ENCODE assay signal across 29 mouse cellular contexts in genomic region chr7:127055026-127055585, GRCm38 (mm10). TPM values are rescaled to one million over a fixed set of nuclear protein-coding genes. Genes with fewer than 3 reads are reported as not detected.
A peak's percentile ranks its signal among the peaks of the same experiment; 100 is the strongest.
DNase-seq lines count a peak whose midpoint lies in the region; ATAC-seq and TF ChIP-seq lines count a peak whose summit lies in the region.
"Had no signal": no experiment of that assay in that cellular context is flagged by ENCODE, and none has a peak within 500 bp of the region (broad histone marks: within the 10 kb centered on the region; RNA-seq: fewer than 3 reads in every experiment).

No protein-coding gene starts in this region.

- H3K9me3 ChIP-seq in stomach, postnatal 0 days (ENCODE audit: control insufficient read depth, low read length): no peaks in the 10 kb centered on the region
- no peaks in the 10 kb centered on the region for H3K9me3 ChIP-seq in limb, embryonic 10.5 days (replicated peaks)
- H3K9me3 ChIP-seq: G1E; heart, embryonic 13.5 days; hindbrain, embryonic 15.5 days; midbrain, embryonic 15.5 days; neural tube, embryonic 15.5 days; stomach, embryonic 15.5 days had no signal

- WGBS in stomach, postnatal 0 days: 64% methylated on average over 5 of the region's 5 CpGs
- 69% methylated on average over 5 of the region's 5 CpGs for WGBS in limb, embryonic 10.5 days

- ATAC-seq in stomach, postnatal 0 days (ENCODE audit: low FRiP score, low TSS enrichment): no peak
- ATAC-seq: midbrain, embryonic 15.5 days had no signal

- TF ChIP-seq EP300 in stomach, postnatal 0 days (optimal IDR thresholded peaks at IDR 0.05): no peak

- no peak overlapping the region for H3K4me3 ChIP-seq in stomach, postnatal 0 days (ENCODE audit: low read depth, low read length)
- H3K4me3 ChIP-seq in limb, embryonic 10.5 days: no peak overlapping the region
- H3K4me3 ChIP-seq: heart, embryonic 13.5 days; hindbrain, embryonic 15.5 days; left cerebral cortex, adult 2 months; midbrain, embryonic 15.5 days; myocyte; neural tube, embryonic 15.5 days; stomach, embryonic 15.5 days had no signal

- H3K36me3 ChIP-seq in stomach, postnatal 0 days (ENCODE audit: control insufficient read depth, insufficient read depth, low read length): no peaks in the 10 kb centered on the region
- H3K36me3 ChIP-seq in limb, embryonic 10.5 days: no peaks in the 10 kb centered on the region
- H3K36me3 ChIP-seq: G1E; heart, embryonic 13.5 days; hindbrain, embryonic 15.5 days; midbrain, embryonic 15.5 days; neural tube, embryonic 15.5 days; stomach, embryonic 15.5 days had no signal

- intact Hi-C loops in left cerebral cortex, postnatal 25 days (cut with DNase I): loop anchor here (5.0 kb wide), 1 partner anchor 42 kb away; no protein-coding TSS in a partner anchor
- intact Hi-C loops in left cerebral cortex, postnatal 10 days (cut with DNase I): no loop called here

- H3K4me2 ChIP-seq in stomach, postnatal 0 days (replicated peaks; ENCODE audit: low read depth): no peak overlapping the region
- H3K4me2 ChIP-seq: heart, embryonic 13.5 days; hindbrain, embryonic 15.5 days; midbrain, embryonic 15.5 days; neural tube, embryonic 15.5 days; stomach, embryonic 15.5 days had no signal

- no peak overlapping the region for H3K9ac ChIP-seq in stomach, postnatal 0 days (ENCODE audit: low read length)
- H3K9ac ChIP-seq: heart, embryonic 13.5 days; hindbrain, embryonic 15.5 days; midbrain, embryonic 15.5 days; neural tube, embryonic 15.5 days; stomach, embryonic 15.5 days had no signal

- DNase-seq in left cerebral cortex, postnatal 25 days (ENCODE audit: low spot score in 2 of 2): peak; percentile 6 to 54
- no peak for DNase-seq in left cerebral cortex, postnatal 10 days (ENCODE audit: extremely low spot score in 1 of 2, low spot score in 2 of 2)
- DNase-seq in right cerebral cortex, postnatal 25 days: peak; percentile 34
- DNase-seq in right cerebral cortex, postnatal 10 days (ENCODE audit: low spot score in 2 of 2): no peak
- peak; percentile 30 for DNase-seq in induced T-regulatory cell, adult 2 months (ENCODE audit: low read depth)
- DNase-seq in stomach, postnatal 0 days (ENCODE audit: low spot score): no peak
- no peak for DNase-seq in limb, embryonic 10.5 days (ENCODE audit: low spot score)
- no peak for DNase-seq in adrenal gland, postnatal 4 days (ENCODE audit: low spot score in 2 of 2)
- DNase-seq: adrenal gland, postnatal 25 days; cerebellum, adult 18-20 months; cerebellum, postnatal 25 days; embryo, embryonic 11 days; gastrocnemius, postnatal 14 days; heart, adult 18-20 months; heart, postnatal 36 days; kidney, adult 11 months; kidney, postnatal 10 days; spleen, adult 18-20 months had no signal

- H3K4me1 ChIP-seq in stomach, postnatal 0 days (replicated peaks; ENCODE audit: control insufficient read depth, insufficient read depth): no peaks in the 10 kb centered on the region
- no peaks in the 10 kb centered on the region for H3K4me1 ChIP-seq in limb, embryonic 10.5 days
- H3K4me1 ChIP-seq: heart, embryonic 13.5 days; hindbrain, embryonic 15.5 days; midbrain, embryonic 15.5 days; neural tube, embryonic 15.5 days; stomach, embryonic 15.5 days had no signal

- H3K27me3 ChIP-seq in stomach, postnatal 0 days (ENCODE audit: control insufficient read depth, insufficient read depth, low read length): no peaks in the 10 kb centered on the region
- H3K27me3 ChIP-seq in limb, embryonic 10.5 days (ENCODE audit: low read depth, poor library complexity, severe bottlenecking): no peaks in the 10 kb centered on the region; the same call in 1 of the 2 replicates
- H3K27me3 ChIP-seq: hindbrain, embryonic 15.5 days; midbrain, embryonic 15.5 days; stomach, embryonic 15.5 days had no signal

- no peak overlapping the region for H3K27ac ChIP-seq in stomach, postnatal 0 days (replicated peaks)
- H3K27ac ChIP-seq in limb, embryonic 10.5 days: no peak overlapping the region
- H3K27ac ChIP-seq: heart, embryonic 13.5 days; hindbrain, embryonic 15.5 days; left cerebral cortex, adult 2 months; midbrain, embryonic 15.5 days; neural tube, embryonic 15.5 days; stomach, embryonic 15.5 days had no signal

- peak; percentile 25; the same call in 1 of the 2 replicates for TF ChIP-seq CTCF in stomach, postnatal 0 days (IDR thresholded peaks at IDR 0.05; ENCODE audit: low read depth)

RNA-seq across cellular contexts. Expression of gene Kif22, which starts 12.8 kb away (rescaled TPM):
- 1 to 10 TPM; 5.0 to 5.7 TPM for total RNA-seq in left cerebral cortex, postnatal 25 days (2021)
- total RNA-seq in left cerebral cortex, postnatal 10 days (2021): 1 to 10 TPM; 8.8 to 9.8 TPM
- polyA plus RNA-seq in stomach, postnatal 0 days (2015; fragmentation: Nextera tagmentation; extraction: Ambion mirVana): 20.8 and 24.4 TPM in 2 replicates
- 215 and 219 TPM in 2 replicates for polyA plus RNA-seq in limb, embryonic 10.5 days (2016; fragmentation: Nextera tagmentation; extraction: Ambion mirVana)
- total RNA-seq in adrenal gland, postnatal 4 days (2021): 10 to 100 TPM; 45.2 to 45.9 TPM

RNA-seq across cellular contexts. Expression of gene Maz, which starts 28.3 kb away (rescaled TPM):
- total RNA-seq in left cerebral cortex, postnatal 25 days (2021): 100 to 1,000 TPM; 241 to 243 TPM
- total RNA-seq in left cerebral cortex, postnatal 10 days (2021): 100 to 1,000 TPM; 265 to 274 TPM
- 21.3 and 25.5 TPM in 2 replicates for polyA plus RNA-seq in stomach, postnatal 0 days (2015; fragmentation: Nextera tagmentation; extraction: Ambion mirVana)
- 86.0 and 88.1 TPM in 2 replicates for polyA plus RNA-seq in limb, embryonic 10.5 days (2016; fragmentation: Nextera tagmentation; extraction: Ambion mirVana)
- 100 to 1,000 TPM; 240 to 256 TPM for total RNA-seq in adrenal gland, postnatal 4 days (2021)

RNA-seq across cellular contexts. Expression of gene Zg16, which starts 32.0 kb away (rescaled TPM):
- not detected for total RNA-seq in left cerebral cortex, postnatal 25 days (2021)
- not detected for total RNA-seq in left cerebral cortex, postnatal 10 days (2021)
- polyA plus RNA-seq in stomach, postnatal 0 days (2015; fragmentation: Nextera tagmentation; extraction: Ambion mirVana): 1.8 and 2.0 TPM in 2 replicates
- not detected in 2 replicates for polyA plus RNA-seq in limb, embryonic 10.5 days (2016; fragmentation: Nextera tagmentation; extraction: Ambion mirVana)
- 100 to 1,000 TPM in 1 of 2 experiments, not detected in 1; 137 TPM for total RNA-seq in adrenal gland, postnatal 4 days (2021)
- total RNA-seq: adrenal gland, postnatal 25 days; gastrocnemius, postnatal 14 days; heart, adult 18-20 months; heart, postnatal 36 days; layer of hippocampus, adult 8-10 months; left cerebral cortex, adult 2 months had no signal
- polyA plus RNA-seq: embryonic facial prominence, embryonic 14.5 days; G1E; heart, embryonic 13.5 days; hindbrain, embryonic 15.5 days; limb, embryonic 14.5 days; midbrain, embryonic 15.5 days; myocyte; neural tube, embryonic 15.5 days had no signal

RNA-seq across cellular contexts. Expression of gene Prrt2, which starts 34.1 kb away (rescaled TPM):
- 100 to 1,000 TPM; 191 to 195 TPM for total RNA-seq in left cerebral cortex, postnatal 25 days (2021)
- total RNA-seq in left cerebral cortex, postnatal 10 days (2021): 100 to 1,000 TPM; 182 to 196 TPM
- polyA plus RNA-seq in stomach, postnatal 0 days (2015; fragmentation: Nextera tagmentation; extraction: Ambion mirVana): 1.7 and 2.9 TPM in 2 replicates
- polyA plus RNA-seq in limb, embryonic 10.5 days (2016; fragmentation: Nextera tagmentation; extraction: Ambion mirVana): 2.9 and 4.4 TPM in 2 replicates
- 10 to 100 TPM in 1 of 2 experiments, 1 to 10 TPM in 1; 7.4 to 11.1 TPM for total RNA-seq in adrenal gland, postnatal 4 days (2021)
- polyA plus RNA-seq: myocyte had no signal

RNA-seq across cellular contexts. Expression of gene Gm42742, which starts 34.2 kb away (rescaled TPM):
- 10 to 100 TPM; 39.2 to 43.8 TPM for total RNA-seq in left cerebral cortex, postnatal 25 days (2021)
- total RNA-seq in left cerebral cortex, postnatal 10 days (2021): 10 to 100 TPM; 38.9 to 40.8 TPM
- polyA plus RNA-seq in stomach, postnatal 0 days (2015; fragmentation: Nextera tagmentation; extraction: Ambion mirVana): 12.0 and 27.5 TPM in 2 replicates
- polyA plus RNA-seq in limb, embryonic 10.5 days (2016; fragmentation: Nextera tagmentation; extraction: Ambion mirVana): 30.8 and 44.7 TPM in 2 replicates
- 10 to 100 TPM; 34.8 to 36.6 TPM for total RNA-seq in adrenal gland, postnatal 4 days (2021)

Comparison
In these comparisons a context has a peak if more than half of its experiments do, and no peak if none do; other contexts are left out.
1. DNase-seq: peak in left cerebral cortex, postnatal 25 days (2 of 2), right cerebral cortex, postnatal 25 days (single experiment) and induced T-regulatory cell, adult 2 months (single experiment); none in left cerebral cortex, postnatal 10 days (0 of 2), right cerebral cortex, postnatal 10 days (0 of 2), stomach, postnatal 0 days (single experiment), limb, embryonic 10.5 days (single experiment) and adrenal gland, postnatal 4 days (0 of 2).
2. RNA of gene Kif22, which starts 12.8 kb away (total RNA-seq): 45.2 to 45.9 TPM in adrenal gland, postnatal 4 days; 8.8 to 9.8 TPM in left cerebral cortex, postnatal 10 days and 5.0 to 5.7 TPM in left cerebral cortex, postnatal 25 days; every median in the first group is over 4 times any median in the second.